Mouse (Mus musculus) heart, embryonic 10.5 days (tissue): ENCODE data around the gene Cxcl14. TPM values are rescaled to one million over a fixed set of nuclear protein-coding genes. Genes with fewer than 3 reads are reported as not detected.

ENCODE experiments used
- polyA plus RNA-seq: library from polyadenylated mRNA; unstranded; fragments of >200 nt; fragmentation: Nextera tagmentation; extraction: Ambion mirVana; gene quantifications from 2 replicates; pipeline ENCODE4 v1.2.1, GENCODE M21; 2016

The Cxcl14 gene
- polyA plus RNA-seq, 1 experiment from 2014 or later, result 8.6 TPM

Other genes with a start within 250 kb of the Cxcl14 start
- 134 and 287 TPM in 2 replicates for gene H2afy, start 160.2 kb downstream of the Cxcl14 start, polyA plus RNA-seq
- 0.31 and 1.0 TPM in 2 replicates for gene Tifab, start 117.7 kb downstream of the Cxcl14 start, polyA plus RNA-seq
- gene Neurog1, start 44.4 kb downstream of the Cxcl14 start, polyA plus RNA-seq, result 0.09 and 0.20 TPM in 2 replicates
- gene Gm3045, start 130.0 kb upstream of the Cxcl14 start, polyA plus RNA-seq, result not detected in 2 replicates
- 0.05 TPM in 1 of 2 replicates, not detected in the other for gene Slc25a48, start 141.8 kb upstream of the Cxcl14 start, polyA plus RNA-seq
- not detected in 2 replicates for gene Il9, start 185.7 kb upstream of the Cxcl14 start, polyA plus RNA-seq
- gene Fbxl21, start 225.9 kb upstream of the Cxcl14 start, polyA plus RNA-seq, result 1.1 TPM in 2 replicates